Mouse (Mus musculus) neural tube, embryonic 11.5 days (tissue): ENCODE data around the gene Macf1. TPM values are rescaled to one million over a fixed set of nuclear protein-coding genes. Genes with fewer than 3 reads are reported as not detected.

Experiments used
- ATAC-seq: fragments of 200-750 bp; cut with Nextera tagmentation; 2 replicates; pipeline ENCODE4 v1.8.0; 2017; ENCODE audit warnings: moderate number of reproducible peaks, mild to moderate bottlenecking, moderate TSS enrichment, moderate library complexity; ENCODE audit not compliant: insufficient read depth, low FRiP score, low TSS enrichment
- DNase-seq: peaks from one replicate; pipeline ENCODE4 v3.0.0-alpha.2; 2015; ENCODE audit warnings: low spot score
- H3K27ac ChIP-seq: fragments of 300-500 bp; sonication (generic); 2 replicates; pipeline ENCODE4 v1.5.1; 2014; ENCODE audit warnings: low read depth, mild to moderate bottlenecking, low read length
- H3K27me3 ChIP-seq: fragments of 300-500 bp; sonication (generic); 2 replicates; pipeline ENCODE4 v1.6.1; 2014; ENCODE audit warnings: mild to moderate bottlenecking, low read length, mixed read lengths; ENCODE audit not compliant: control insufficient read depth, insufficient read depth
- H3K36me3 ChIP-seq: fragments of 300-500 bp; sonication (generic); 2 replicates; pipeline ENCODE4 v1.6.1; 2014; ENCODE audit warnings: mild to moderate bottlenecking, low read length, moderate library complexity, mixed read lengths; ENCODE audit not compliant: control insufficient read depth, insufficient read depth
- H3K4me1 ChIP-seq: fragments of 300-500 bp; sonication (generic); 2 replicates; pipeline ENCODE4 v1.6.1; 2014; ENCODE audit warnings: low read length, mixed read lengths; ENCODE audit not compliant: control insufficient read depth, insufficient read depth
- H3K4me2 ChIP-seq: fragments of 300-500 bp; sonication (generic); 2 replicates; pipeline ENCODE4 v1.6.1; 2014; ENCODE audit warnings: low read depth, mild to moderate bottlenecking, moderate library complexity
- H3K4me3 ChIP-seq: fragments of 300-500 bp; sonication (generic); 2 replicates; pipeline ENCODE4 v1.5.1; 2014; ENCODE audit warnings: low read depth, low read length
- H3K9ac ChIP-seq: fragments of 300-500 bp; sonication (generic); 2 replicates; pipeline ENCODE4 v1.6.1; 2014; ENCODE audit warnings: mild to moderate bottlenecking, low read length
- H3K9me3 ChIP-seq: fragments of 300-500 bp; sonication (generic); 2 replicates; pipeline ENCODE4 v1.6.1; 2016; ENCODE audit warnings: low read length; ENCODE audit not compliant: control insufficient read depth
- WGBS: fragments of 180-500 bp; shearing (Covaris S2); extraction: QIAGEN DNeasy Blood & Tissue Kit; methylation state at CpG from one replicate; pipeline ENCODE4 v1.1.7; 2014; 5-methylcytosine and 5-hydroxymethylcytosine counted together
- polyA plus RNA-seq: library from polyadenylated mRNA; unstranded; fragments of >200 nt; fragmentation: Nextera tagmentation; extraction: Ambion mirVana; gene quantifications from 2 replicates; pipeline ENCODE4 v1.2.1, GENCODE M21; 2014

Gene Macf1
- polyA plus RNA-seq, 1 experiment from 2014 or later: 79.1 TPM

DNA sequence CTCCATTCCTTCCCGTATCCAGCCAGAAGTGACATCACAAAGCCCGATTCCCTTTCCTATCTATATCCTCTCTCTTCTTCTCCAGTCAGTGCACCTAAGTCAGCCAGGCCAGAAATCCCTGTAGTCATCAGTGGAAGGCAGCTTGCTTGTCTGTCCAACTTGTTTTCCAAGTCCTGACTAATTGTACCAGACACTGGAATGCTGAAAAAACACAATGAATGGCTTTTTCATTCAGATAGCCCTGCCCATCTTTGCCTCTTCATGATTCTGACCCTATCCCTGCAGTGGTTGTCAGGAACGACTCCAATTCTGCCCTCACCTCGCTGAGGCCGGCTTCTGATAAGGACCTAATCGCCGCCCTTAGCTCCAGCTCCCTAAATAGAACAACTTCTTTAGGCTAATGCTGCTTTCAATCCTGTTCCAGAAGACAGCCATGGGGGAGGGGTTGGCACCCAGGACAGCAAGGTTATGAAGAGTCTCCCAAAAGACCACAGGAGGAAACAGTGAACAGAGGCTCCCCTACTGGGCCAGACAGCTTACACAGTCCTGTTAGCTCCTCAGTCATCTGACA lies 118.8 kb downstream of the Macf1 start:
- Histone ChIP-seq H3K4me3 (no peak overlapping the region), H3K9ac (no peak overlapping the region), H3K4me1 (no peaks in the 10 kb centered on the region), H3K4me2 (no peak overlapping the region), H3K9me3 (no peaks in the 10 kb centered on the region), H3K36me3 (no peaks in the 10 kb centered on the region), H3K27ac (no peak overlapping the region), H3K27me3 (no peaks in the 10 kb centered on the region)
- DNase-seq: no peak
- WGBS: 51% methylated on average over 7 of the region's 7 CpGs
- no peak for ATAC-seq

DNA sequence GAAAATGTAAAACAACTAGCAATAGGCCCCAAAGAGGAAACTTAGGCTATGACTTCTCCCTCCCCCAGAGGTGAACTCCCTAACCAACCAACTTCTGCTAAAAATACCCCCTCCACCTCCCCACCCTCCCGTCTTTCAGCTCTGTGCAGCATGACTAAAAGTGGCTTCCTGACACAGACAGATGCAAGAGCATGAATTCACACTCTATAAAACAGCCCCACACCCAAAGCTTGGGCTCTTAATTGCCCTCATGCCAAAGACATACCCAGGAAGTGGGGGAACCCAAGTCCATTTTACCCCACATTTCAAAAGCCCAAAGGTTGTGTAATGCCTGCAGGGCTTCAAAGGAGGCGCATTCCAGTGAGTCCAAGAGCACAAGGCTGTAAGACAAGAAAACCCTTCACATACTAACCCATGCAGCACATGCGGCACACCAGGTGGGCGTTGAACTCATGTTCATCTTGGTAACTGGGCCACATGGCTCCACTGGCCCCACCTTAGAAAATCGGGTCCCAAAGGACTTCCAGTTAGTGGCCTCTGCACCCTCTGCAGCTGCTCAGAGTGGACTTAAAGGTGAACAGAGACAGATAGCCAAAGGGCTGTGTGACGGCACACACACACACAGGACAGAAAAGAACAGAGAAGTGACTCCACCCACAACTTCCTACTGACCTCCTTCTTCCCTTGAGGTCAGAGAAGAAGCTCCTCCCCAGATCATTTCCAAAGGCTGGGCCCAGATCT lies 119.9 kb downstream of the Macf1 start:
- Histone ChIP-seq H3K36me3 (no peaks in the 10 kb centered on the region), H3K4me2 (no peak overlapping the region), H3K4me3 (no peak overlapping the region), H3K9me3 (no peaks in the 10 kb centered on the region), H3K27ac (no peak overlapping the region), H3K9ac (no peak overlapping the region), H3K27me3 (no peaks in the 10 kb centered on the region), H3K4me1 (no peaks in the 10 kb centered on the region)
- WGBS: 69% methylated on average over 6 of the region's 6 CpGs
- DNase-seq (no peak), ATAC-seq (no peak)

DNA sequence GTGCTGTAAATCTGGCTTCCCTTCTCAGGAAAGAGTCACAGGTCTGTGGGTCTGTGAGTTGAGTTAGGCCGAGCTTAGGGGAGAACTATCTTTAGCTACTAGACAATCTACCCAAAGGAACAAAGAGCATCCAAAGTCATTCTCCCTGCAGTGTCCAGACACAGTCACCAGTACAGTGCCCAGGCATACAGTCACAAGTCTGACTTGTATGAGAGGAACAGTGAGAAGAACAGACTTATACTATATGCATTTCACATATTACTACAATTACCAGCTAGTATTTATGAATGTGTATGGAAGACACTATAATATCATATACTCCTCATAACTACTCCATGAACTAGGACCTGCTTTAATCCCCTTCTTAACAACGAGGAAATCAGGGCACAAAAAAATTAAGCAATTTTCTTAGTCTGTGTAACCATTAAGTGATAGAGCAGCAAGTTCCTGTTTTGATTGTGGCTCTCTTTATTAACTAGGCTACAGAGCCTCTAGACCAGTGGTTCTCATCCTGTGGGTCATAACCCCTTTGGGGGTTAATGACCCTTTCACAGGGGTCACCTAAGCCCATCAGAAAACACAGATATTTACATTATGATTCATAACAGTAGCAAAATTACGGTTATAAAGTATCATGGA lies 121.9 kb downstream of the Macf1 start:
- Histone ChIP-seq H3K27me3 (no peaks in the 10 kb centered on the region), H3K4me3 (no peak overlapping the region), H3K4me1 (no peaks in the 10 kb centered on the region), H3K9me3 (no peaks in the 10 kb centered on the region), H3K9ac (no peak overlapping the region), H3K27ac (no peak overlapping the region), H3K36me3 (no peaks in the 10 kb centered on the region), H3K4me2 (no peak overlapping the region)
- DNase-seq (no peak), ATAC-seq (no peak)
- WGBS: 88% methylated on average over 3 of the region's 3 CpGs

DNA sequence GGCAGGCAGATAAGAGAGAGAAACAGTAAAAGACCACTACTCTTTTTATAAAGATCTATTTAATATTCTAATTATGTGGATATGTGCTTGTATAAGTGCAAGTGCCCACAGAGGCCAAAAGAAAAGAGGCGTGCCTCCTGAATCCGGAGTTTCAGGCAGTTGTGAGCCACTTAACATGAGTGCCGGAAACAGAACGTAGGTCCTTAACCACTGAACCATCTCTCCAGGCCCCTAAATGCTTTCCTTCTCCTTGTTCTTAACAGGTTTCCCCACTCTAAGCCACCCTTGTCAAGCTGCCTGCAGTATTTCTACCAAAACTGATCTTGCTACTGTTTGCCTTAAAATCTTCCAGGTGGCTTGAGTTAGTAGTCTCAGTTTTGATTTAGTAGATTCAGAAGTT lies 123.3 kb downstream of the Macf1 start:
- no peak overlapping the region for H3K9ac ChIP-seq
- H3K9me3 ChIP-seq: no peaks in the 10 kb centered on the region
- WGBS: 96% methylated on average over 4 of the region's 4 CpGs
- no peak overlapping the region for H3K4me2 ChIP-seq
- no peak overlapping the region for H3K4me3 ChIP-seq
- H3K36me3 ChIP-seq: no peaks in the 10 kb centered on the region
- H3K4me1 ChIP-seq: no peaks in the 10 kb centered on the region
- DNase-seq: no peak
- no peak overlapping the region for H3K27ac ChIP-seq
- ATAC-seq: no peak
- no peaks in the 10 kb centered on the region for H3K27me3 ChIP-seq

DNA sequence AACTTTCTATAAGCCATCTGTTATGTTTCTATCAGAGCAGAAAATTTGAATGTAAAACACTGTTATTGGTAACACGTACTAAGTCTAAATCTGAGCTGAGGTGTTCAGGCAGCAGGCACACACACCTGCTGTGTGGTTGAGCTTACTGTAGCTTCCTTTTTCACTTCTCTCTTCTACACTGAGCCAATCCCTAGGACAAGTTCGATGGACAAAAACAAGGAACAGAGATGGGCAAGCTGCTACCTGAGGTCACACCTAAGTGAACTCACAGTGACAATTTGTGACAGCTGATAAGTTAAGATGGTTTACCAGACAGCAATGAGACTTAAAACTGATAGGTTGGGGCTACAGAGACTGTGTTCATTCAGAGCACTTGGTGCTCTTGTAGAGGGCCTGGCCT lies 125.7 kb downstream of the Macf1 start:
- Histone ChIP-seq H3K4me1 (no peaks in the 10 kb centered on the region), H3K36me3 (no peaks in the 10 kb centered on the region), H3K9me3 (no peaks in the 10 kb centered on the region), H3K27me3 (no peaks in the 10 kb centered on the region), H3K27ac (no peak overlapping the region), H3K4me3 (no peak overlapping the region), H3K4me2 (no peak overlapping the region), H3K9ac (no peak overlapping the region)
- 90% methylated on average over 2 of the region's 2 CpGs for WGBS
- ATAC-seq: no peak
- no peak for DNase-seq

DNA sequence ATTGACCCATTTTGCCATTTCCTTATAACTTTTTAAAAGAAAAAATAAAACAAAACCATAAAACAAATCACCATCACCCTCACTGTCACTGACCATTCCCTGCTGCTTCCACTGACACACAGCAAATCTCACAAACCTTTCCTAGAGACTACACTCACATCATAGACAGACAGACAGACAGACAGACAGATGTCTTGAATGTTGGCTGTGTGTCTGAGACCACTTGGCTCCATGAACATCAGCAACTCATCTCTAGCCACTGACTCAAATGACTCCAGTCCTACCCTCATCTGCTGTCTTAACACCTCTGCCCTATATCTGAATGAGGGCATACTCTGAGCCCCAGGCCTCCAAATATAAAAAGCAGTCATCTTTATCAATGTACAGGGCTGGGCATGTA lies 128.9 kb downstream of the Macf1 start:
- Histone ChIP-seq H3K4me2 (no peak overlapping the region), H3K9ac (no peak overlapping the region), H3K9me3 (no peaks in the 10 kb centered on the region), H3K27ac (no peak overlapping the region), H3K36me3 (no peaks in the 10 kb centered on the region), H3K27me3 (no peaks in the 10 kb centered on the region), H3K4me3 (no peak overlapping the region), H3K4me1 (no peaks in the 10 kb centered on the region)
- no peak for DNase-seq
- no peak for ATAC-seq

DNA sequence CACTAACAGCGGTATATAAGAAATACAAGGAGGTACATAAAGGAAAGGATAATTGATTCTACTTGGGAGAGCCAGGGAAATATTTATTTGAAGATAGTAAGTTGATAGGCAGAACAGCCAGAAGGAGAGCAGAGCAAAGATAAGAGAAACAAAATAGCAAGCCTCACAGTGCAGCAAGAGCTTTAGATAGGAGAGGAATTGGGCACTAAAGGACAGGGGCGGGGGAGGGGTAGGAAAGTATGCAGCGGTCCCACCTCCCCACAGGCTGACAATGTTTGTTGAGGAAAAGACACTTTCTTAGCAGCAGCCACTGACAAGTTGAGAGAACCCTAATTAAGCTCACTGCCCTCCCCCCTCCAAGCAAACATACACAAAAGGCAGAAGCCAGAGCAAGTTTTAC lies 131.5 kb downstream of the Macf1 start:
- ATAC-seq: no peak
- Histone ChIP-seq H3K9ac (no peak overlapping the region), H3K36me3 (no peaks in the 10 kb centered on the region), H3K4me3 (no peak overlapping the region), H3K4me2 (no peak overlapping the region), H3K27me3 (no peaks in the 10 kb centered on the region), H3K27ac (no peak overlapping the region), H3K4me1 (no peaks in the 10 kb centered on the region), H3K9me3 (no peaks in the 10 kb centered on the region)
- DNase-seq: no peak
- WGBS: 42% methylated on average over 3 of the region's 3 CpGs

DNA sequence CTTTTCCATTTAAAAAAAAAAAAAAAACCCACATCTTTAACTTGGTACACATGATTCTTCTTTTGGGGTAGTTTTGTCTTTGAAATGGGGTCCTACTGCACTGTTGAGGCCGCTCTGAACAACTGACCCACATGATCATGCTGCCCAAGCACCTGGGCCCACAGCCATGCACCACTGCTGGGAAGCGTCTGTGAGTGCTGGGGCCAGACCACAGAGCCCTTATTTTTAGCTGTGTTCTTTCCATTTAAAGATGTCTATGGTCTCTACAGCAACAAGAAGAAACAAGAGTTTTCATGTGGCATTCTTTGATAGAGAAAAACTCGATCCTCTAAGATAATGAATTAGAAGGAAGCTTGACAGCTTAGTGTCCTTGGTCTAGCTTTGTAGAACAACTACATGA lies 135.8 kb downstream of the Macf1 start:
- no peaks in the 10 kb centered on the region for H3K4me1 ChIP-seq
- H3K4me3 ChIP-seq: no peak overlapping the region
- H3K9ac ChIP-seq: no peak overlapping the region
- H3K27ac ChIP-seq: no peak overlapping the region
- DNase-seq: no peak
- H3K27me3 ChIP-seq: no peaks in the 10 kb centered on the region
- WGBS: 95% methylated on average over 3 of the region's 3 CpGs
- H3K4me2 ChIP-seq: no peak overlapping the region
- no peak for ATAC-seq
- no peaks in the 10 kb centered on the region; the same call in 1 of the 2 replicates for H3K36me3 ChIP-seq
- no peaks in the 10 kb centered on the region for H3K9me3 ChIP-seq

DNA sequence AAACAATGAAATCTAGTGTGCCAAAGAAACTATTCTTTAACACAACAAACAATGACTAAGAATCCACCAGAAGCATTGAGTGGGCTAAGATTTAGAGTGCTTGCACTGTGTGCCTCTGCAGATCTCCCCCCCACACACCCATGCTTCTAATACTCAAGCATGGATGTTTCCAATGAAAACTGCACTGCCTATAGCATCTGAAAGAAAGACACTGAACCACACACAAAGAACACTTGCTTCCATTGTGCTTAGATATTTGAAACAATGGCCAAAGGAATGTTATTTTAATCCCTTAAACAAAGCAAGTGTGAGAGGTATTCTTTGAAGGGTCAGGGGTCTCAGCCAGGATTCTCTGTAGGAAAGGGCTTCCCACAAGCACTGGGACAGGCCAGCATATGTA lies 140.5 kb downstream of the Macf1 start:
- Histone ChIP-seq H3K9ac (no peak overlapping the region), H3K9me3 (no peaks in the 10 kb centered on the region), H3K4me3 (no peak overlapping the region), H3K4me2 (no peak overlapping the region), H3K36me3 (no peaks in the 10 kb centered on the region; the same call in none of the 2 replicates), H3K4me1 (no peaks in the 10 kb centered on the region), H3K27me3 (no peaks in the 10 kb centered on the region), H3K27ac (no peak overlapping the region)
- ATAC-seq (no peak), DNase-seq (no peak)
